Mouse (Mus musculus) CH12.LX (cell line): Measurements from ENCODE around the gene Hook1.

Source experiments
- BHLHE40 ChIP-seq: IDR thresholded peaks from 2 replicates; pipeline ENCODE4 v1.6.1; 2011; ENCODE audit warnings: mild to moderate bottlenecking, low read depth, low read length, improper control_type of control experiment
- CHD1 ChIP-seq: IDR thresholded peaks from 2 replicates; pipeline ENCODE4 v1.6.1; 2012; ENCODE audit warnings: low read depth, low read length, improper control_type of control experiment, inconsistent platforms
- CTCF ChIP-seq, 2 experiments: IDR thresholded peaks in 1 of 2; conservative IDR thresholded peaks in 1 of 2; 2 replicates each; pipeline ENCODE4 v1.5.1; 2011 to 2012; ENCODE audit warnings: low read depth in 2 of 2, low read length in 2 of 2, improper control_type of control experiment in 1 of 2, inconsistent platforms in 1 of 2, mild to moderate bottlenecking in 1 of 2, moderate library complexity in 1 of 2
- E2F4 ChIP-seq: IDR thresholded peaks from 2 replicates; pipeline ENCODE4 v1.6.1; 2011; ENCODE audit warnings: low read depth, low read length, improper control_type of control experiment; ENCODE audit not compliant: insufficient replicate concordance
- HCFC1 ChIP-seq: IDR thresholded peaks from 2 replicates; pipeline ENCODE4 v1.6.1; 2012; ENCODE audit warnings: low read depth, mild to moderate bottlenecking, inconsistent platforms, low read length, improper control_type of control experiment
- MAFK ChIP-seq: IDR thresholded peaks from 2 replicates; pipeline ENCODE4 v1.6.1; 2011; ENCODE audit warnings: low read length, improper control_type of control experiment; ENCODE audit not compliant: insufficient replicate concordance
- SIN3A ChIP-seq: IDR thresholded peaks from 2 replicates; pipeline ENCODE4 v1.6.1; 2012; ENCODE audit warnings: low read length, improper control_type of control experiment, inconsistent platforms
- UBTF ChIP-seq: IDR thresholded peaks from 2 replicates; pipeline ENCODE4 v1.6.1; 2012; ENCODE audit warnings: low read depth, mild to moderate bottlenecking, inconsistent platforms, low read length, improper control_type of control experiment, moderate library complexity
- USF1 ChIP-seq: IDR thresholded peaks from 2 replicates; pipeline ENCODE4 v1.6.1; 2014; ENCODE audit warnings: low read depth, mild to moderate bottlenecking, inconsistent platforms, low read length, improper control_type of control experiment

GRCm38 (mm10) chr4:95938701-95939100, 28.3 kb upstream of the Hook1 start:
- TF ChIP-seq HCFC1, result no peak
- no peak for TF ChIP-seq CTCF (conservative IDR thresholded peaks at IDR 0.05 in 1 of 2, IDR thresholded peaks at IDR 0.05 in 1 of 2; ENCODE audit: low read depth in 2 of 2, low read length in 2 of 2)
- TF ChIP-seq BHLHE40, result no peak
- no peak for TF ChIP-seq CHD1
- no peak for TF ChIP-seq SIN3A
- TF ChIP-seq USF1, result no peak
- no peak for TF ChIP-seq UBTF
- no peak for TF ChIP-seq E2F4
- TF ChIP-seq MAFK, result no peak
